Mouse (Mus musculus) spleen, postnatal 0 days (tissue): ENCODE results near the gene Rbm19. TPM values are rescaled to one million over a fixed set of nuclear protein-coding genes. Genes with fewer than 3 reads are reported as not detected.

Experiments used
- polyA plus RNA-seq: library from polyadenylated mRNA; unstranded; fragments of >200 nt; fragmentation: Nextera tagmentation; extraction: Ambion mirVana; gene quantifications from 2 replicates; pipeline ENCODE4 v1.2.1, GENCODE M21; 2015

Gene Rbm19
- 10.7 and 15.7 TPM in 2 replicates for polyA plus RNA-seq

GRCm38 (mm10) chr5:120116261-120117050, at the start of gene Rbm19:
TSS of gene Rbm19 (plus strand) at chr5:120116465.

